Mouse (Mus musculus) gastrocnemius, adult 2 months (tissue): ENCODE measurements around the gene Gm28539. TPM values are rescaled to one million over a fixed set of nuclear protein-coding genes. Genes with fewer than 3 reads are reported as not detected.

Experiments
- DNase-seq: peaks from one replicate; pipeline ENCODE4 v3.0.0; 2022
- H3K27ac ChIP-seq: fragments of 200-600 bp; 2 replicates; pipeline ENCODE4 v1.8.1; 2022; ENCODE audit warnings: mild to moderate bottlenecking
- H3K4me3 ChIP-seq: fragments of 200-600 bp; 2 replicates; pipeline ENCODE4 v1.8.1; 2022; ENCODE audit warnings: mild to moderate bottlenecking, moderate library complexity
- CTCF ChIP-seq: fragments of 200-600 bp; IDR thresholded peaks from 2 replicates; pipeline ENCODE4 v1.8.1; 2022; ENCODE audit warnings: antibody characterized with exemption, mild to moderate bottlenecking, moderate library complexity
- intact Hi-C: fragments of 180-260 bp; cut with DNase I; formaldehyde crosslinking; loops from one replicate; pipeline ENCODE4 v1.15.1; 2025
- total RNA-seq, 2 experiments: library from RNA; stranded (reverse); gene quantifications; 2 replicates each; pipeline ENCODE4 v1.2.3; 2021

The Gm28539 gene
- total RNA-seq, 2 experiments from 2014 or later = 0.38 to 1.1 TPM

- intact Hi-C loops = no loop called here
- DNase-seq = no peak
- no peak for TF ChIP-seq CTCF
- Histone ChIP-seq H3K27ac (no peak overlapping the region), H3K4me3 (no peak overlapping the region)
Observed at GRCm38 (mm10) chr16:19005298-19005697, 168.9 kb downstream of the Gm28539 start.

Other genes starting within 250 kb of the Gm28539 start
- 1 to 10 TPM; 1.2 to 4.7 TPM for gene Tbx1, start 245.9 kb upstream of the Gm28539 start, total RNA-seq
- gene Gp1bb, start 214.2 kb upstream of the Gm28539 start, total RNA-seq = not detected
- gene Gm49601, start 210.2 kb upstream of the Gm28539 start, total RNA-seq = 1 to 10 TPM in 1 of 2 experiments, under 1 TPM in 1; 0.61 to 1.1 TPM
- 1 to 10 TPM; 3.1 to 6.1 TPM for gene Sept5, start 206.6 kb upstream of the Gm28539 start, total RNA-seq
- 1 to 10 TPM; 5.0 to 9.5 TPM for gene Cldn5, start 59.7 kb upstream of the Gm28539 start, total RNA-seq
- 10 to 100 TPM; 43.8 to 50.1 TPM for gene Ufd1, start 24.8 kb upstream of the Gm28539 start, total RNA-seq
- gene Cdc45, start 24.6 kb upstream of the Gm28539 start, total RNA-seq = 1 to 10 TPM; 2.6 TPM
- gene 2510002D24Rik, start within 50 bp of the Gm28539 start, total RNA-seq = 10 to 100 TPM; 15.5 to 21.9 TPM
- gene Mrpl40, start 40.3 kb downstream of the Gm28539 start, total RNA-seq = 10 to 100 TPM; 35.3 to 46.6 TPM
- gene Hira, start 40.5 kb downstream of the Gm28539 start, total RNA-seq = 10 to 100 TPM; 22.5 to 23.5 TPM